Mouse (Mus musculus) lung, adult 2 months (tissue): ENCODE data around the gene Dock10.

Source experiments
- CTCF ChIP-seq: fragments of 200-500 bp; IDR thresholded peaks from 2 replicates; pipeline ENCODE4 v1.5.1; 2011; ENCODE audit warnings: mild to moderate bottlenecking, low read length, control low read depth; ENCODE audit not compliant: insufficient read depth
- POLR2A ChIP-seq: fragments of 200-500 bp; IDR thresholded peaks from 2 replicates; pipeline ENCODE4 v1.6.1; 2011; ENCODE audit warnings: low read depth, mild to moderate bottlenecking, control low read depth, low read length, borderline replicate concordance; ENCODE audit errors: extremely low read depth

GRCm38 (mm10) chr1:80722647-80723046, 35.7 kb downstream of the Dock10 start:
- TF ChIP-seq CTCF (peak; percentile 68), POLR2A (no peak)
